Mouse (Mus musculus): ENCODE results near the gene Frmd4b. TPM values are rescaled to one million over a fixed set of nuclear protein-coding genes. Genes with fewer than 3 reads are reported as not detected.

The Frmd4b gene
- polyA plus RNA-seq, 1 experiment: 26.8 TPM

DNA sequence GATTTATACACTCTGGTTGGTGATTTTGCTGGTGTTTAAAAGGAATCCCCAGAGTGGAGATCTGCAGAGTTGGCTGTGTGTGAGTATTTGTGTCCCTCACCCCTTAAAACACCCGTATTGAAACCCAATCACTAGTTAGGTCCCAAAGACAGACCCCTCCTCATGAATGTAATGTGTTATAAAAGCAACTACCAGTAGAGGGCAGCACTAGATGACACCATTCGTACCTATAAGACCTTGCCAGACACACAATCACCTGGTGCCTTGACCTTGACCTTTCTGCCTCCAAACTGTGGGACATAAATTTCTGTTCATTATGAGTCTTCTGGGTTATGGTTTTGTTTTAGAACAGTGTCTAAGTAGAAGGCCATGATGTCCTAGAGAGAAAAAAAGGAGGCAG, 96.8 kb downstream of the Frmd4b start:
- DNase-seq (ENCODE audit: low spot score): no peak

GRCm38 (mm10) chr6:97519553-97519952, 97.8 kb downstream of the Frmd4b start:
- no peak for DNase-seq (ENCODE audit: low spot score)

DNA sequence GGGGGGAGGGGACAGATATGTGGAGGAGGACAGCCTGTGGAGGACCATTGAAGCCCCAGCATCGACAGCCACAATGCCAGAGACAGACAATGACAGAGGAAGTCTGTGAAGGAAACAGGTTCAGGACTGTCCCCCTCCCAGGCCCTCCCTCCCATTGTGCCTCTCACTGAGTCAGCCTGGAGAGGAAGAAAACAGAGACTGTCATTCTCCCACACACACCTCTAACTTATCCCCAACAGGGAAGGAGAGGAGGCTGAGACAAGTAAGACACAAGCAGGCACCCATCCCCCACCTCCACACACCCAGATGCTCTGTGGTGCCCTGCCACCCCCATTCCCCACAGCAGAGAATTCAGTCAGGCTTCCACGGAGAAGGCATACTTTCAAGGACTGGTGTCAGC, 98.9 kb downstream of the Frmd4b start:
- no peak for DNase-seq (ENCODE audit: low spot score)

GRCm38 (mm10) chr6:97517616-97518235, 99.6 kb downstream of the Frmd4b start:
- no peak for DNase-seq (ENCODE audit: low spot score)

DNA sequence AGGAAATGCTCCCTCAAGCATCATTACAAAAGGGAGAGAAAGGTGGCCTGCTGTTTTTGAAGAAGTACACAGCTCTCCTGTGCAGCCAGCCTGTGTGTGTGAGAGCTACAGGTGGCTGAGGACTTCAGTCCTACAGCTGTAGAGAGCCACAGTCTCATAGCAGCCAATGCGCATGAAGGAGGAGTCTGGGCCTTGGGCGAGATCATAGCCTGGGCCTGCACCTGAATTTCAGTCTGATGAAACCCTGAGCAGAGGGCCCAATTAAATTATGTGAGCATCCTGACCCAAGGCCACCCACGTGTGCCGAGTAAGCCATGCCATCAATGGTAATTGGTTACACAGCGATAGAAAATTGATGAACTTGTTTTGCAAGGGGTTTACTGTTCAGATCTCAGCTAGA, 100.4 kb downstream of the Frmd4b start:
- DNase-seq (ENCODE audit: low spot score): no peak

GRCm38 (mm10) chr6:97510771-97511170, 106.6 kb downstream of the Frmd4b start:
- DNase-seq (ENCODE audit: low spot score): no peak

- no peak for DNase-seq (ENCODE audit: low spot score)
These were observed 107.9 kb downstream of the Frmd4b start for GRCm38 (mm10) chr6:97509434-97509833.

DNA sequence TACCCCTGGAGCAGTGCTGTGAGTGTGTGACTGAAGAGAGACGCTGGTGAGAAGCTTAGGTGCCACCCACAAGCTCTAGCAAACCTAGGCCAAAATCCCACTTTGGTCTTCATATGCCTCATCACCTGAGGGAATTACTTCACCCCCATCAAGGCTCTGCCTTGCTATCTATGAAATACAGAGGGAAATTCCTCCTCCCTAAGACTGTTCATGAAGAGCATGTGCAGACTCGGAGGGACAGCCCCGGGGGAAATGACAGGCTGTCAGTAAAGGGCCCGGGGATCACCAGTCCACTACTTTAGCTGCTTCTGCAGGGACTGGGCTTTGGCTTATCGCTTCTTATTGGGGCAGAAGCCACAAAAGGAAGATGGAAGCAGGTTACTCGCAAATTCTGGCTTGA, 108.9 kb downstream of the Frmd4b start:
- DNase-seq (ENCODE audit: low spot score): no peak

DNA sequence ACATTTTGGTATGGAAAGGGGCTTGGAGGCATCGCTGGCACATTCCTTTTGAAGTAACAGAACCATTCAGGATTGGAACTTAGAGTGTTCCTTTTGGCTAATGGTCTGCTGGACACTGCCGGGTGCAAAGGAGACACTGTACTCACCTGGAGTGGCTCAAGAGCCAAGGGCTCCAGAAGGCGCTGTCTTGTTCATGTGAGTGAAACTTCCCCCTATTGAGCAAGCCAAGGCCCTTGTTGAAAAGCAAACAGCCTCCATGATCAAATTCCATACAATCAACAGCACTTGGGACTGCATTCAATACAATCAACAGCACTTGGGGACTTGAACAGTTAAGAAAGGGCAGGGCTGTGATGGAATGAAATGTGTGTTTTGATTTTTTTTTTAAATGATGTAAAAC, 109.4 kb downstream of the Frmd4b start:
- no peak for DNase-seq (ENCODE audit: low spot score)

GRCm38 (mm10) chr6:97506141-97506650, 111.1 kb downstream of the Frmd4b start:
- DNase-seq (ENCODE audit: low spot score): no peak

DNA sequence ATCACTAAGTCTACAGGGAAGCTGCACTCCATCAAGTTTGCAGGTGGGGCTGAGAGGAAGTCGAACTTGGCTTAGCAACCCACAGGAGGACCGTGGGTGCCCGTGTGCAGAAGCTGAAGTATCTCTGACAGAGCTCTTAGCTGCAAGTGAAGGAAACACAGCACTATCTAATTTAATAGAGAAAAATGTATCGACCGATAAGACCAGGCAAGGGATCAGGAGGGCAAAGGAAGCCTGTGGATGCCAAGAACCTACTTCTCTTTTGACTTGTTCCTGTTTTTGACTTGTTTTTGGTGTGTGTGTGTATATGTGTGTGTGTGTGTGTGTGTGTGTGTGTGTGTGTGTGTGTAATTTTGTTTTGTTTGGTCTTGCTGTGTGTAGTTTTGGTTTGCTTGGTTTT, 112.7 kb downstream of the Frmd4b start:
- DNase-seq (ENCODE audit: low spot score): no peak

- no peak for DNase-seq (ENCODE audit: low spot score)
These were observed 116.3 kb downstream of the Frmd4b start for GRCm38 (mm10) chr6:97501000-97501399.

- no peak for DNase-seq (ENCODE audit: low spot score)
These were observed 117.1 kb downstream of the Frmd4b start for GRCm38 (mm10) chr6:97500246-97500645.

DNA sequence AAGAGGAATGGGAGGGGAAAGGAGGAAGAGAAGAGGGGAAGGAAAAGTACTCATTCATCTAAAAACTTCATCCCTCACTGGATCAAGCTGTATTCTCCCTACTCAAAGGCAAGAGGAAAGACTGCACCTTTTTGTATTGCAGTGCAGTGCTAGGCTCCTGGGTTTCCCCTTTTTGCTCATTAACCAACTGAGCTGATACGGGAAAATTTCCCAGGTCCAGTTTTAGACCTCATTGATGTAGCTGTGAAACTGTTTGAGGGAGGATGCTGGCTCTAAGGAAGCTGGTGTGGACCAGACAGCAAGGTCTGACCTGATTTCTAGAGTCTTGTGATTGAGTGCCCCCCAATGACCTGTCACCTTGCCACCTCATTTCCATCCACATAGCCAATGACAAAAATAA, 121.3 kb downstream of the Frmd4b start:
- DNase-seq (ENCODE audit: low spot score): no peak

GRCm38 (mm10) chr6:97491065-97491464, 126.3 kb downstream of the Frmd4b start:
- no peak for DNase-seq (ENCODE audit: low spot score)

DNA sequence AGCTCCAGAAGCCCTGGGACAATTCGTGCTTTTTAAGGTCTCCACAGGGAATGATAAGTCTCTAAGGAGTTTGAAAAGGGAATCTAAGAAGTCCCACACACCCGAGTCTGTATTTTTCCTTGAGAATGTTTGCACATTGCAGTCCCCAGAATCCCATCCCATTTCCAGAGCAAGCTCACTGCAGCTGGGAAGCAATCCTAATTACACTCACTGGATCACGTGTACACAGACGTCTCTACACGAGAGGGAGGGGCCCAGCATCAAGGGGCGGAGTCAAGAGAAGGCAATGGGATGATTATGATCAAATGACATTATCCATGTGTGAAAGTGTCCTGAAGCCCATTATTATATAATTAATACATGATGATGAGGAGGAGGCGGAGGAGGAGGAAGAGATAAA, 128.5 kb downstream of the Frmd4b start:
- no peak for DNase-seq (ENCODE audit: low spot score)

- no peak for DNase-seq (ENCODE audit: low spot score)
These were observed 129.1 kb downstream of the Frmd4b start for GRCm38 (mm10) chr6:97488280-97488679.

- DNase-seq (ENCODE audit: low spot score): peak; percentile 51
These were observed 129.7 kb downstream of the Frmd4b start for GRCm38 (mm10) chr6:97487535-97488081.

DNA sequence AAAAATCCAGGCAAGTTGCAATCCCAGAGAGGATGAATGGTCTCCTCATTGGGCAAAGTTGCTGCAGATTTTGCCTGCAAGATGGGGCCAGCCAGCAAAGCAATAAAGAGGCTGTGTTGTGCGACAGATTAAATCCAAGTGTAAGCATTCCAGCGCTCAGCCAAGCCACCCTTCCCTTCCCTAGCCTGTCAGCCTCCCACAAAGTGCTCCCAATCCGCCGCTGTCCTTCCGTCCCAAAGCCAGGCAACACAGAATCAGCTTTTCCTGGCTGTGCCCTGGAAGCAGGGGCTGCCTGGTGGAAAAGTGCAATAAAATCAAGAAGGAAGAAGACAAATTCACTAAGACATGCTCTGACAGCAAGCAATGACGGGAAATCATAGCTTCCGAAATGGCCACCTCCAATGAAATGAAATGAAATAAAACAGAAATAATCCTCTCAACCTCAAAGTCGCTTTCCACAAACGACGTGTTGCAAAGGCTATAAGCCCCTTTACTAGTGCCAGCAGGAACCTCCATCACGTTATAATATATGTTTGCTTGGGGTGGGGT, 130.5 kb downstream of the Frmd4b start:
- no peak for DNase-seq (ENCODE audit: low spot score)

DNA sequence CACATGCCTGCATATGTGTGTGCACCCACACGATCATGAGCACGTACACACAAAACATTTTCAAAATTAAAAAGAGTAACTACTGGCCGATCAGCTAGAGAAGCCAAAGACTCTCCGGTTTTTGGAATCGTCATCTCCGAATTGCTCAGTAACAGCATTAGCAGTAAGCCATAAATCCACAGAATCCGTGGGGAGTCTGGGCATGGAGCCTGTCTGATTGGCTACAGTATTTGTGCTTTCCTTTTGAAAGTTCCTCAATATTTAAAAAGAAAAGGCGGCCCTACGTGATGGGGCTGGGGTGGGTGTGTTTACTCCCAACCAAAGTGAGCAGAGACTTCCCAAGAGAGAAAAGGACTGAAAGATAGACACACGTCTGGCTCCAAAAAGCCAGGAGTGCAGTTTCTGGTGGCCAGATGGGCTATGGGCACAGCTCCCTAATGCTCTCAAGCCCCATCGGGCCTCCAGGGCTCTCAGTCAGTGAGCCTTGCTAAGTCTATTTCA, 131.4 kb downstream of the Frmd4b start:
- DNase-seq (ENCODE audit: low spot score): no peak

DNA sequence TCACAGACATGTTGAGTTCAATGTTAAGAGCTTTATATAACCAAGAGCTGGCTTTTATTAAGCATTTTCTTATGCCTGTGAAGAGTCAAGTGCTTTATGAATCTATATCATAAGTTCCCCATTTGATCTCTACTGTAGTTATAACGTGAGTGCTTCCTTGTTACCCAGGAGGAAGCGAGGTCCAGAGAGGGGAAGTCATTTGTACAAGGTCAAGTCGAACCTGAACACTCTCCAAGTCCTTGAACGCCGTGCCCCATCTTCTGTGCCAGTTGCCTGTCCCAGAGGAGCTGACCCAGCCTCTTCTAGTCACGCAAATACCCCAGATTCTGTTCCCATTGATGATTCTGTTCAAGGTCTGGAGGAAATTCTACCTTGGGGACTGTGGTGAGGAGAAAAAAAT, 135.4 kb downstream of the Frmd4b start:
- DNase-seq (ENCODE audit: low spot score): no peak

DNA sequence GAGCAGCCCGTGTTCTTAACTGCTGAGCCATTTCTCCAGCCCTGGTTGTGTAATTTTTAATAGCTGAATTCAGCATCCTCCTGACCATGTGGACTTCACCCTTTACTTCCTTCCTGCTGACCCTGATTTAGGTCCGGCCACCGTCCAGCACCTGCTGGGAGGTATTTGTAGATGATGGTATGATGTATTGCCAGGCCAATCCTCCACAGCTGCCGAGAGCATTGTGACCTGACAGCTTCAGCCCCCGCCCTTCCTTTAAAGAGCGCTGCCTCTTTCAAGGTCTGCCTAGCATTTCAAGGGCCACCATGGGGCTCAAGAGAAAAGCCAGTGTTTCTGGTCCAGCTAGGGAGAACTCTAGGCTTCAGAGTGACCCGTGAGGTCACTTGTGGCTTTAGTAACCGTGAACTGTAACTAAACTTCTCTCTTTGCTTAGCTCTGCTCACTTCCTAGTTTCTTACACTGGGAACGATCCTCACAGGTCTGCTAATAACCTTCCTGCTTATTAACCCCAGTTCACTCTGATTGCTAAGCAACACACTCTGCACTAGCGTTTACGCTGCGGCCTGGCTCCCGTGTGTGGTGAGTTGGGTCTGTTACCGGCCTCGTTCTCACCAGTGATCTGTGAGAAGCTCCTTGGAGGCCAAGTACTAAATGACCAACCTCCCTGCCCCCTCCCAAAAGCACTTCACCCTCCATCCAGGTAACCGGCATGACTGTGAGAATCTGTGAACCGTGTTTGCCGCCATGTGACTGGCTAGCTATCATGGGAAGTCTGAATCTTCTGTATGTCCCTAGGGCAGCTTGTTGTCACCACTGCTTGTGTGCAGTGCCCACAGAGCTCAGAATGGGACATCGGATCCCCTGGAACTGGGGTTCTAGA, 138.1 kb downstream of the Frmd4b start:
- DNase-seq (ENCODE audit: low spot score): no peak

All from urinary bladder, adult 2 months (tissue).